Mouse (Mus musculus) neural tube, embryonic 13.5 days (tissue): ENCODE data around the gene Spon1. TPM values are rescaled to one million over a fixed set of nuclear protein-coding genes. Genes with fewer than 3 reads are reported as not detected.

Source experiments
- ATAC-seq: fragments of 200-750 bp; cut with Nextera tagmentation; 2 replicates; pipeline ENCODE4 v1.8.0; 2017; ENCODE audit warnings: low read depth, mild to moderate bottlenecking, moderate TSS enrichment, moderate library complexity
- H3K27ac ChIP-seq: fragments of 300-500 bp; sonication (generic); replicated peaks from 2 replicates; pipeline ENCODE4 v1.5.1; 2015; ENCODE audit warnings: moderate library complexity, mild to moderate bottlenecking, inconsistent platforms
- H3K27me3 ChIP-seq: fragments of 300-500 bp; sonication (generic); 2 replicates; pipeline ENCODE4 v1.6.1; 2015; ENCODE audit warnings: mild to moderate bottlenecking, inconsistent platforms
- H3K36me3 ChIP-seq: fragments of 300-500 bp; sonication (generic); 2 replicates; pipeline ENCODE4 v1.6.1; 2015; ENCODE audit warnings: mild to moderate bottlenecking, inconsistent platforms
- H3K4me1 ChIP-seq: fragments of 300-500 bp; sonication (generic); replicated peaks from 2 replicates; pipeline ENCODE4 v1.6.1; 2015; ENCODE audit warnings: inconsistent platforms
- H3K4me2 ChIP-seq: fragments of 300-500 bp; sonication (generic); 2 replicates; pipeline ENCODE4 v1.6.1; 2015; ENCODE audit warnings: inconsistent platforms, mild to moderate bottlenecking, moderate library complexity
- H3K4me3 ChIP-seq: fragments of 300-500 bp; sonication (generic); 2 replicates; pipeline ENCODE4 v1.5.1; 2015; ENCODE audit warnings: mild to moderate bottlenecking, inconsistent platforms
- H3K9ac ChIP-seq: fragments of 300-500 bp; sonication (generic); 2 replicates; pipeline ENCODE4 v1.6.1; 2015; ENCODE audit warnings: moderate library complexity, mild to moderate bottlenecking, inconsistent platforms
- H3K9me3 ChIP-seq: fragments of 300-500 bp; sonication (generic); 2 replicates; pipeline ENCODE4 v1.6.1; 2016; ENCODE audit warnings: inconsistent platforms
- whole genome bisulfite sequencing: fragments of 180-500 bp; shearing (Covaris S2); methylation state at CpG from one replicate; pipeline ENCODE4 v1.1.7; 2015; 5-methylcytosine and 5-hydroxymethylcytosine counted together
- polyA plus RNA-seq: library from polyadenylated mRNA; unstranded; fragments of >200 nt; fragmentation: Nextera tagmentation; extraction: Ambion mirVana; gene quantifications from 2 replicates; pipeline ENCODE4 v1.2.1, GENCODE M21; 2015

The Spon1 gene
- polyA plus RNA-seq, 1 experiment from 2014 or later: 93.0 TPM

GRCm38 (mm10) chr7:113847041-113847819 is 81.4 kb downstream of the Spon1 start:
- H3K4me3 ChIP-seq: no peak overlapping the region
- no peaks in the 10 kb centered on the region for H3K36me3 ChIP-seq
- WGBS: 81% methylated on average over 7 of the region's 7 CpGs
- no peak overlapping the region for H3K9ac ChIP-seq
- no peaks in the 10 kb centered on the region for H3K9me3 ChIP-seq
- no peak overlapping the region for H3K27ac ChIP-seq
- H3K27me3 ChIP-seq: no peaks in the 10 kb centered on the region
- no peak overlapping the region for H3K4me2 ChIP-seq
- H3K4me1 ChIP-seq: peaks cover 6% of the 10 kb centered on the region
- ATAC-seq: no peak

DNA sequence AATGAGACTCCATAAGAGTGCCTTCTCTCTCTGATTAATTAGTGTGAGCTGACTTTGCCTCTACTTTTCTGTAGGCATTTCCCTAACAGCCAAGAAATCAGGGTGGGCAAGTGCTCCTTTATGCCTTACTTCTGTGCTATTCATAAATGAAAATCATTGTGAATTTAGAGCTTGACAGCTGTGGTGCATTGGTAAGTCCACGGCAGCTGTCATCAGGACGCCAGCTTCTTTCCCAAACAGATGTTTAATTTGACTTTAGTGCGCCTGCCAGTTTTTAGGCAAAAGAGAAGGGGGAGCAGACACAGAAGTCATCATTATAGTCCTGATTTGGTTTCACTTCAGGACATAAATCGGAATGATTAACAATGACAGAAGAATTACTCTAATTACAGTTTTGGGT is 84.6 kb downstream of the Spon1 start:
- no peaks in the 10 kb centered on the region for H3K36me3 ChIP-seq
- H3K27ac ChIP-seq: no peak overlapping the region
- no peak overlapping the region for H3K4me2 ChIP-seq
- no peaks in the 10 kb centered on the region for H3K9me3 ChIP-seq
- H3K27me3 ChIP-seq: no peaks in the 10 kb centered on the region
- no peak overlapping the region for H3K9ac ChIP-seq
- 76% methylated on average over 4 of the region's 4 CpGs for WGBS
- no peak for ATAC-seq
- no peaks in the 10 kb centered on the region for H3K4me1 ChIP-seq
- no peak overlapping the region for H3K4me3 ChIP-seq

DNA sequence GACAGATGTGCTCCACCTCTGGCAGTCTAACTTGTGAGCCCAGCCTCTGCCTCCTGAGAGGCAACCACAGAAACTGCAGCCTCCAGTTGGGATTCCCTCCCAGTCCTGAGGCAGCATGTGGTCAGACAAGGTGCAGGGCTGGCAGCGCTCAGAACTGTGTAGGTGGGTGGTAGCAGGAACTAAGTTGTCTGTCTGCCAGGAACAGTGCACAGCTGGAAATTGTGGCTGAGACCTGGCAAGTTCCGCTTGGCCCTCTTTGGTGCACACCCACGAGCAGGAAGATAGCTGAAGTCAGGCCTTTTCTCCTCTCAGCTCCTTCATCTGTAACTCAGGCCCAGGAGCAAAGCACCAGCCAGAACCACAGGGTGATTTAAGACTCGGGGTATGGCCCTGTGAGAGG is 89.6 kb downstream of the Spon1 start:
- H3K4me3 ChIP-seq: no peak overlapping the region
- H3K9me3 ChIP-seq: no peaks in the 10 kb centered on the region
- H3K27me3 ChIP-seq: no peaks in the 10 kb centered on the region
- H3K27ac ChIP-seq: no peak overlapping the region
- no peak for ATAC-seq
- H3K9ac ChIP-seq: no peak overlapping the region
- no peak overlapping the region for H3K4me2 ChIP-seq
- no peaks in the 10 kb centered on the region for H3K36me3 ChIP-seq
- WGBS: 77% methylated on average over 4 of the region's 4 CpGs
- H3K4me1 ChIP-seq: no peaks in the 10 kb centered on the region

DNA sequence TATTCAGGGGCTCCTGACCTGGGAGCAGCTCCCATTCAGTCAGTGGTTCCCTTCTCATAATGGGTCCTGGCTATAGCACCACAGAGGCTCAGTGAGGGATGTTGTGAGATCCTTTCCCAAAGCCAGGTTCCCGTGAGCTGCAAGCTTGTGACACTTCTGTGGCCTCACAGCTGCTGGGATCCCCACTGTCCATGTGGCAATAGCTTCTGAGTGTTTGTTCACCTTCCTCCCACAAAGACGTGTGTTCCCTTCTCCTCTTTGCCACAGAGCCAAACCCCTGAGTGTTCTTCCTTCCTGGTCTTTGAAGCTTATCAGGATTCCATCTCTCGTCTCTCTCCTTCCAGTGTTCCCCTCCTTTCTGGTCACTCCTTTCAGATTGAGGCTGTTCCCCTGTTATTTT is 90.3 kb downstream of the Spon1 start:
- H3K4me2 ChIP-seq: no peak overlapping the region
- no peak overlapping the region for H3K9ac ChIP-seq
- H3K9me3 ChIP-seq: no peaks in the 10 kb centered on the region
- no peaks in the 10 kb centered on the region for H3K36me3 ChIP-seq
- 87% methylated on average over 3 of the region's 3 CpGs for WGBS
- ATAC-seq: no peak
- H3K4me1 ChIP-seq: no peaks in the 10 kb centered on the region
- H3K27ac ChIP-seq: no peak overlapping the region
- no peaks in the 10 kb centered on the region for H3K27me3 ChIP-seq
- H3K4me3 ChIP-seq: no peak overlapping the region

- no peaks in the 10 kb centered on the region for H3K9me3 ChIP-seq
- H3K4me2 ChIP-seq: no peak overlapping the region
- no peak overlapping the region for H3K4me3 ChIP-seq
- H3K36me3 ChIP-seq: no peaks in the 10 kb centered on the region
- H3K4me1 ChIP-seq: no peaks in the 10 kb centered on the region
- no peaks in the 10 kb centered on the region for H3K27me3 ChIP-seq
- no peak for ATAC-seq
- H3K9ac ChIP-seq: no peak overlapping the region
- H3K27ac ChIP-seq: no peak overlapping the region
- WGBS: 74% methylated on average over 5 of the region's 5 CpGs
Observed at GRCm38 (mm10) chr7:113859480-113859881, 93.7 kb downstream of the Spon1 start.

GRCm38 (mm10) chr7:113861964-113862363 is 96.2 kb downstream of the Spon1 start:
- H3K9me3 ChIP-seq: no peaks in the 10 kb centered on the region
- H3K9ac ChIP-seq: no peak overlapping the region
- no peak overlapping the region for H3K27ac ChIP-seq
- H3K36me3 ChIP-seq: no peaks in the 10 kb centered on the region
- no peak for ATAC-seq
- no peaks in the 10 kb centered on the region for H3K27me3 ChIP-seq
- no peaks in the 10 kb centered on the region for H3K4me1 ChIP-seq
- no peak overlapping the region for H3K4me2 ChIP-seq
- 88% methylated on average over 4 of the region's 4 CpGs for WGBS
- no peak overlapping the region for H3K4me3 ChIP-seq

DNA sequence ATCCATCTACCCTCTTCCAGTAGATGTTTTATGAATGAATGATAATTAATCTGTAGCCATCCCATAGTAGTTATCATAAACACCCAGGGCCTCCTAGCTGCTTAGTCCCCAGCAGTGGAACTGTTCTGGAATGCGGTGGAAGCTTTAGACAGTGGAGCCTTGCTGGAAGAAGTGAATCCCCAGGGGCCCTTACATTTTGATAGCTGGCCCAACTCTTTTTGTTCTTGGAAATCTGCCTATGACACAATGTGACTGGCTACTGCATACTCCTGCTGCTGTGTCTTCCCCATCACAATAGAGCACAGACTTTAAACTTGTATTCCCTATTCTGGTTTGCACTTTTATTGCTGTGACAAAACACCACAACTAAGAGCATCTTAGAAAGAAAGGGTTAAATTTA is 107.0 kb downstream of the Spon1 start:
- Histone ChIP-seq H3K9me3 (no peaks in the 10 kb centered on the region), H3K9ac (no peak overlapping the region), H3K36me3 (no peaks in the 10 kb centered on the region), H3K27me3 (no peaks in the 10 kb centered on the region), H3K4me3 (no peak overlapping the region), H3K4me1 (peaks cover under 1% of the 10 kb centered on the region; the same call in 1 of the 2 replicates), H3K27ac (no peak overlapping the region), H3K4me2 (no peak overlapping the region)
- ATAC-seq: no peak
- WGBS: 86% methylated on average over 1 of the region's 1 CpGs

DNA sequence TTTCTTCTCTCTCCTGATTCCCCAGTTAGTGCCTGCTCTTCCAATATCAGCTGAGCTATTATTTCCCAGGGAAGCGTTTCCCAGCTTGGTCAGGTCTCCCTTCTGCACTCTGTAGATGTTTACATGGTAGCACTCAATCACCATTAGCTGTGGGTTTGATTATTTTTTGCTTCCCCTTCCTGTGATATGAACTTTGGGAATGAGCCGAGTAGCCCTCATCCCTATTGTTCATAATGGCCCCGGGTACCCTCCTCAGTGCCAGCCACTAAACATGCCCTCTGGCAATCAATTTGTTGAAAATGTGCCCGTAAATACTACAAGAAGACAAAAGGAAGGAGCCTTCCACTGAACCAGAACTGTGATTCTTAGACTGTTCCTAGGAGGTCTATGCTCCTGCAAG is 111.7 kb downstream of the Spon1 start:
- Histone ChIP-seq H3K27ac (no peak overlapping the region), H3K4me2 (no peak overlapping the region), H3K36me3 (no peaks in the 10 kb centered on the region), H3K9me3 (no peaks in the 10 kb centered on the region), H3K9ac (no peak overlapping the region), H3K4me1 (peaks cover 19% of the 10 kb centered on the region), H3K27me3 (no peaks in the 10 kb centered on the region), H3K4me3 (no peak overlapping the region)
- ATAC-seq: no peak
- 74% methylated on average over 4 of the region's 4 CpGs for WGBS

- Histone ChIP-seq H3K4me2 (no peak overlapping the region), H3K9me3 (no peaks in the 10 kb centered on the region), H3K4me3 (no peak overlapping the region), H3K36me3 (no peaks in the 10 kb centered on the region), H3K9ac (no peak overlapping the region), H3K27me3 (no peaks in the 10 kb centered on the region), H3K4me1 (peaks cover 19% of the 10 kb centered on the region), H3K27ac (no peak overlapping the region; the same call in 1 of the 2 replicates)
- 77% methylated on average over 5 of the region's 5 CpGs for WGBS
- no peak for ATAC-seq
Observed at GRCm38 (mm10) chr7:113877926-113878325, 112.1 kb downstream of the Spon1 start.

DNA sequence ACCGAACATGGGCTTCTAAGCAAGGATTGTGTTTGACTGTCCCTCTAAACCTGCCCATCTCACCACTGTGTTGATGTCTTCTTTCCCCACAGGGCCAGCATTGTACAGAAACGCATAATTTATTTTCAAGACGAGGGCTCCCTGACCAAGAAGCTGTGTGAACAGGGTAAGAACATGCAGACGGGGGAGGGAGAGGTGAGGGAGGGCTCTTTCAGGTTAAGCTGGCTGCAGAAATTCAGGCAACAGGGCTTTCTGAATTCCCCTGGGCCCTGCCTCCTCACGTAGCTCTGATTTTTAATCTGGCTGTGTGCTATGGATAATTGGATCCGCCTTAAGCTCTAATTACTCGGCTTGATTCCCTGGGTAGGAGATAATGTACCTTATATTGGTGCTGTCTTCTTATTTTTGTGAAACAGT is 113.3 kb downstream of the Spon1 start:
- WGBS: 49% methylated on average over 7 of the region's 7 CpGs
- ATAC-seq: peak; percentile 50
- Histone ChIP-seq H3K4me1 (peaks cover 19% of the 10 kb centered on the region), H3K27me3 (no peaks in the 10 kb centered on the region), H3K4me3 (no peak overlapping the region), H3K9ac (peak overlapping the region; percentile 27; the same call in 1 of the 2 replicates), H3K27ac (peak overlapping the region; percentile 71), H3K36me3 (no peaks in the 10 kb centered on the region), H3K4me2 (no peak overlapping the region), H3K9me3 (no peaks in the 10 kb centered on the region)

DNA sequence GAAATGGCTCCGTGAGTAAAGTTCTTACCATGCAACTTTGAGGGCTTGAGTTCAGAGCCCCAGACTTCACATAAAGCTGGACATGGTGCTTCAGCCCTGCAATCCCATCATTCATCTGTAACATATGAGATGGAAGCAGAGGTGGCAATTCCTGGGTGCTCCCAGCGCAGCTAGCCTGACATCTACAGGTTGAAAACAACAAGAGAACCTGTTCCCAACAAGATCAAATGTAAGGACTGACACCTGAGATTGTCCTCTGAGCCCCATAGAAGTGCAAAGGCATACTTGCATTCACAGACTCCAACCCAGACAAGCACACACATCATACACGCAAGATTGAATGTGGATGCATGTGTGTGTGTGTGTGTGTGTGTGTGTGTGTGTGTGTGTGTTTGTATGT is 114.2 kb downstream of the Spon1 start:
- Histone ChIP-seq H3K9ac (no peak overlapping the region), H3K27me3 (no peaks in the 10 kb centered on the region), H3K4me1 (peaks cover 19% of the 10 kb centered on the region), H3K9me3 (no peaks in the 10 kb centered on the region), H3K4me3 (no peak overlapping the region), H3K36me3 (no peaks in the 10 kb centered on the region), H3K4me2 (no peak overlapping the region), H3K27ac (no peak overlapping the region)
- 92% methylated on average over 3 of the region's 3 CpGs for WGBS
- ATAC-seq: no peak

DNA sequence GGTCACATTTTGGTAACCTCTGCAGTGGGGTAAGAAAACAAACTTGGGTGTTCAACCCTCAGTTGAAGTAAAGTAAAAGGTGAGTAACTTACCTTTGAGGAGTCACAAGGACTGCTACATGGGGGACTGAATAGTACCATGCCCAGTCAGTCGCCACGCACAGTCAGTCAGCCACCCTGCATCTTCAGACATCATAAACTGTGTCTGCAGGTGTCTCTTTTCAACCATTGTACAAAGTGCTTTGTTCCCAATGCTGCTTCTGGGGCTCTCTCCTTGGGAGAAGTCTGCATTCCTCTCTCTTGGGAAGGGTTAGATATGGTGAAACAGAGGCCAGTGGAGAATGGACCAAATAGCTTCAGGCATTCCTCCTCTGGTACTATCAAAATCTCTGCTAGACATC is 125.0 kb downstream of the Spon1 start:
- no peak for ATAC-seq
- Histone ChIP-seq H3K27ac (no peak overlapping the region), H3K27me3 (no peaks in the 10 kb centered on the region), H3K4me1 (no peaks in the 10 kb centered on the region), H3K36me3 (no peaks in the 10 kb centered on the region), H3K9me3 (peaks cover 6% of the 10 kb centered on the region; the same call in 1 of the 2 replicates), H3K4me3 (no peak overlapping the region), H3K9ac (no peak overlapping the region), H3K4me2 (no peak overlapping the region)
- WGBS: 87% methylated on average over 2 of the region's 2 CpGs

- ATAC-seq: no peak
- no peak overlapping the region for H3K27ac ChIP-seq
- peaks cover 6% of the 10 kb centered on the region; the same call in 1 of the 2 replicates for H3K9me3 ChIP-seq
- no peak overlapping the region for H3K4me3 ChIP-seq
- H3K9ac ChIP-seq: no peak overlapping the region
- H3K27me3 ChIP-seq: no peaks in the 10 kb centered on the region
- H3K36me3 ChIP-seq: no peaks in the 10 kb centered on the region
- WGBS: 87% methylated on average over 6 of the region's 6 CpGs
- H3K4me2 ChIP-seq: no peak overlapping the region
- H3K4me1 ChIP-seq: no peaks in the 10 kb centered on the region
Observed at GRCm38 (mm10) chr7:113891491-113891890, 125.7 kb downstream of the Spon1 start.
